Mouse (Mus musculus): ENCODE results near the gene Phactr3. TPM values are rescaled to one million over a fixed set of nuclear protein-coding genes. Genes with fewer than 3 reads are reported as not detected.
"Not testable (repeated sequence)": the region's sequence is repeated elsewhere in the genome, so short reads cannot be mapped to it uniquely, and the experiment has no call there.

Phactr3 gene
- polyA plus RNA-seq, 1 experiment from 2014 or later, result 6.6 TPM

GRCm38 (mm10) chr2:178326750-178327465 lies 208.1 kb downstream of the Phactr3 start:
- H3K27ac ChIP-seq (ENCODE audit: low read length), result peak overlapping the region; percentile 68
- H3K9me3 ChIP-seq (replicated peaks; ENCODE audit: control insufficient read depth, low read length), result no peaks in the 10 kb centered on the region
- no peaks in the 10 kb centered on the region for H3K36me3 ChIP-seq (ENCODE audit: control insufficient read depth, insufficient read depth)
- ATAC-seq (replicated peaks; ENCODE audit: extremely low read depth, insufficient read depth, low FRiP score), result peak; percentile 47; the same call in 1 of the 2 replicates
- H3K4me2 ChIP-seq (ENCODE audit: low read depth, low read length), result peak overlapping the region; percentile 61
- H3K4me3 ChIP-seq (ENCODE audit: low read length), result peak overlapping the region; percentile 25
- peaks cover 25% of the 10 kb centered on the region for H3K4me1 ChIP-seq (ENCODE audit: control insufficient read depth, insufficient read depth, low read length)
- no peak overlapping the region for H3K9ac ChIP-seq (ENCODE audit: low read length)
- no peaks in the 10 kb centered on the region for H3K27me3 ChIP-seq (ENCODE audit: control insufficient read depth, insufficient read depth, low read length)
- 13% methylated on average over 5 of the region's 5 CpGs for WGBS

DNA sequence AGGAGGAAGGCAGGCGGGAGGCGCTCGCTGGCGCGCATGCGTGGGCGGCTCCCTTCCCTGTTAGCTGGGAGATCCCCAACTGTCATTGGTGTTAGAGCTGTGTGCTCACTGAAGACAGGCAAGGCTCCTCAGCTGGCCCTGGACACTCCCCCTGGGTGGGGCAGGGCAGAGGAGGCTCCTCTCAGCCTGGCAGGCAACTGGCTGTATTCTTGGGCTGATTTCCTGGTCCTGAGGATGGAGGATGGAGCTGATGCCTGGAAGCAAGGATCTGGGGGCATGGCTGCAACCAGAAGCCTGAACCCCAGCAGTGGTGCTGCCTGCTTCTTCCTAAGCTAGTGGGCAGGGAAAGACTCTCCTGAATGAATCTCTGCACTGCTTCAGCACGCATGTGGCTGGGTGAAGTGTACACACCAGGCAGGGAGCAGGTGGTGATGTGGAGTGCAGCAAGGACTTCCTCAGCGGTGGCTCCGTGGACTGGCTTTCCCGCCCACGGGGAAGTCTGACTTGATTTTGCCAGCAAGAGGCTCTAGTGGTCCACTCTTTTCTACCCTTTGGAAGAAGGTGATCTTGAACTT lies 208.8 kb downstream of the Phactr3 start:
- Histone ChIP-seq H3K4me3 (ENCODE audit: low read length) (peak overlapping the region; percentile 25), H3K27ac (ENCODE audit: low read length) (peak overlapping the region; percentile 12; the same call in 1 of the 2 replicates)
- peak; percentile 83 for ATAC-seq (replicated peaks; ENCODE audit: extremely low read depth, insufficient read depth, low FRiP score)

GRCm38 (mm10) chr2:178329551-178329950 lies 210.8 kb downstream of the Phactr3 start:
- H3K27ac ChIP-seq (ENCODE audit: low read length), result no peak overlapping the region; the same call in 1 of the 2 replicates
- 54% methylated on average over 5 of the region's 5 CpGs for WGBS
- no peaks in the 10 kb centered on the region for H3K36me3 ChIP-seq (ENCODE audit: control insufficient read depth, insufficient read depth)
- H3K9me3 ChIP-seq (replicated peaks; ENCODE audit: control insufficient read depth, low read length), result no peaks in the 10 kb centered on the region
- peaks cover 25% of the 10 kb centered on the region for H3K4me1 ChIP-seq (ENCODE audit: control insufficient read depth, insufficient read depth, low read length)
- ATAC-seq (replicated peaks; ENCODE audit: extremely low read depth, insufficient read depth, low FRiP score), result peak; percentile 29; the same call in 1 of the 2 replicates
- H3K4me3 ChIP-seq (ENCODE audit: low read length), result no peak overlapping the region
- no peaks in the 10 kb centered on the region for H3K27me3 ChIP-seq (ENCODE audit: control insufficient read depth, insufficient read depth, low read length)
- H3K4me2 ChIP-seq (ENCODE audit: low read depth, low read length), result peak overlapping the region; percentile 30
- no peak overlapping the region for H3K9ac ChIP-seq (ENCODE audit: low read length)

More for the DNA sequence above, 208.8 kb downstream of the Phactr3 start:
- H3K9me3 ChIP-seq (replicated peaks; ENCODE audit: control insufficient read depth, low read length), result no peaks in the 10 kb centered on the region
- peaks cover 25% of the 10 kb centered on the region for H3K4me1 ChIP-seq (ENCODE audit: control insufficient read depth, insufficient read depth, low read length)
- H3K9ac ChIP-seq (ENCODE audit: low read length), result peak overlapping the region; percentile 26; the same call in 1 of the 2 replicates
- H3K4me2 ChIP-seq (ENCODE audit: low read depth, low read length), result peak overlapping the region; percentile 61
- no peaks in the 10 kb centered on the region for H3K27me3 ChIP-seq (ENCODE audit: control insufficient read depth, insufficient read depth, low read length)
- H3K36me3 ChIP-seq (ENCODE audit: control insufficient read depth, insufficient read depth), result no peaks in the 10 kb centered on the region
- WGBS, result 9% methylated on average over 12 of the region's 12 CpGs

DNA sequence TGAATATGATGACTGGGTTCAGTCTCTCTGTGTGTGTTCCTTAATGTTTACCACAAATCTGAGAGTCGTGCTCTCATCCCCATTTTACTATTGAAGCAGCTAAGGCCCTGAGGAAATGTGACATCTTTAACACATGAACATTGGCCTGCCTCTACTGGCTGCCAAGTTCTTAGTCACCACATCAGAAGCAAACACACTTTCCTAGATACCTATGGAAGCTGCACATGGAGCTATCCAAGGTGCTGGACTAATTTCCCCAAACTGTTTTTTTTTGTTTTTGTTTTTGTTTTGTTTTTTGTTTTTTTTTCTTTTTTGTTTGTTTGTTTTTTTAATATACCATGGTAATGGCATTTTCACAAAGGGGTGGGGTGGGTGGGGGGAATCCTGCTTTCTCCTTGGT lies 211.2 kb downstream of the Phactr3 start:
- Histone ChIP-seq H3K36me3 (ENCODE audit: control insufficient read depth, insufficient read depth) (no peaks in the 10 kb centered on the region), H3K4me3 (ENCODE audit: low read length) (no peak overlapping the region), H3K9me3 (replicated peaks; ENCODE audit: control insufficient read depth, low read length) (no peaks in the 10 kb centered on the region), H3K27me3 (ENCODE audit: control insufficient read depth, insufficient read depth, low read length) (no peaks in the 10 kb centered on the region), H3K4me1 (ENCODE audit: control insufficient read depth, insufficient read depth, low read length) (peaks cover 25% of the 10 kb centered on the region), H3K9ac (ENCODE audit: low read length) (no peak overlapping the region), H3K4me2 (ENCODE audit: low read depth, low read length) (peak overlapping the region; percentile 30), H3K27ac (ENCODE audit: low read length) (no peak overlapping the region)
- no peak for ATAC-seq (replicated peaks; ENCODE audit: extremely low read depth, insufficient read depth, low FRiP score)
- WGBS, result 43% methylated on average over 1 of the region's 1 CpGs

DNA sequence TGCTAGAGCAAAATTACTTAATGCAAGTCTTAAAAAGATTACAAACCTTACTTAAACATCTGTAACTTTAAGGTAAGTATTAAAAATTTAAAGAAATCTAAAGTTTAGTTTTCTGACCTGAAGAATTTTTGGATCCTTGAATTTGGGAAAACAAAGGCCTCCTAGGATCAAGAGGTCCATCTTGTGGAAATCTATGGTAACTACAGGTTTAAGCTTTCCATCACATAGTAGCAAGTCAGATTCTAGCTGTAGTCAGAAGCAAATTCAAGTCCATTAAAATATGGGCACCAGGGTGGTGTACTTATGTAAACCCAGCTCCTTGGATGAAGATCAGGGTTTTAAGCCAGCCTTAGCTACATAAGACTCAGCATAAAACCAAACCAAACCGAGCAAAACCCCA lies 219.1 kb downstream of the Phactr3 start:
- H3K27me3 ChIP-seq (ENCODE audit: control insufficient read depth, insufficient read depth, low read length), result no peaks in the 10 kb centered on the region
- ATAC-seq (replicated peaks; ENCODE audit: extremely low read depth, insufficient read depth, low FRiP score), result no peak
- 27% methylated on average over 1 of the region's 1 CpGs for WGBS
- H3K9me3 ChIP-seq (replicated peaks; ENCODE audit: control insufficient read depth, low read length), result no peaks in the 10 kb centered on the region
- H3K4me3 ChIP-seq (ENCODE audit: low read length), result no peak overlapping the region
- no peaks in the 10 kb centered on the region for H3K4me1 ChIP-seq (ENCODE audit: control insufficient read depth, insufficient read depth, low read length)
- no peak overlapping the region for H3K27ac ChIP-seq (ENCODE audit: low read length)
- no peaks in the 10 kb centered on the region for H3K36me3 ChIP-seq (ENCODE audit: control insufficient read depth, insufficient read depth)
- no peak overlapping the region for H3K4me2 ChIP-seq (ENCODE audit: low read depth, low read length)
- H3K9ac ChIP-seq (ENCODE audit: low read length), result no peak overlapping the region

GRCm38 (mm10) chr2:178339044-178339443 lies 220.3 kb downstream of the Phactr3 start:
- no peaks in the 10 kb centered on the region for H3K36me3 ChIP-seq (ENCODE audit: control insufficient read depth, insufficient read depth)
- H3K4me3 ChIP-seq (ENCODE audit: low read length), result no peak overlapping the region
- no peak for ATAC-seq (replicated peaks; ENCODE audit: extremely low read depth, insufficient read depth, low FRiP score)
- 3% methylated on average over 2 of the region's 2 CpGs for WGBS
- H3K4me2 ChIP-seq (ENCODE audit: low read depth, low read length), result no peak overlapping the region
- H3K9me3 ChIP-seq (replicated peaks; ENCODE audit: control insufficient read depth, low read length), result no peaks in the 10 kb centered on the region
- H3K27ac ChIP-seq (ENCODE audit: low read length), result no peak overlapping the region
- H3K27me3 ChIP-seq (ENCODE audit: control insufficient read depth, insufficient read depth, low read length), result no peaks in the 10 kb centered on the region
- no peak overlapping the region for H3K9ac ChIP-seq (ENCODE audit: low read length)
- H3K4me1 ChIP-seq (ENCODE audit: control insufficient read depth, insufficient read depth, low read length), result no peaks in the 10 kb centered on the region

GRCm38 (mm10) chr2:178342105-178342504 lies 223.3 kb downstream of the Phactr3 start:
- H3K9ac ChIP-seq (ENCODE audit: low read length); H3K27me3 ChIP-seq (ENCODE audit: control insufficient read depth, insufficient read depth, low read length); H3K36me3 ChIP-seq (ENCODE audit: control insufficient read depth, insufficient read depth); H3K4me1 ChIP-seq (ENCODE audit: control insufficient read depth, insufficient read depth, low read length); H3K4me2 ChIP-seq (ENCODE audit: low read depth, low read length); H3K9me3 ChIP-seq (replicated peaks; ENCODE audit: control insufficient read depth, low read length); H3K4me3 ChIP-seq (ENCODE audit: low read length); H3K27ac ChIP-seq (ENCODE audit: low read length); ATAC-seq (replicated peaks; ENCODE audit: extremely low read depth, insufficient read depth, low FRiP score): not testable (repeated sequence)

GRCm38 (mm10) chr2:178342597-178342996 lies 223.8 kb downstream of the Phactr3 start:
- no peaks in the 10 kb centered on the region for H3K9me3 ChIP-seq (replicated peaks; ENCODE audit: control insufficient read depth, low read length)

More at GRCm38 (mm10) chr2:178342597-178342996, 223.8 kb downstream of the Phactr3 start:
- H3K27ac ChIP-seq (ENCODE audit: low read length), result no peak overlapping the region
- no peak overlapping the region for H3K4me2 ChIP-seq (ENCODE audit: low read depth, low read length)
- no peaks in the 10 kb centered on the region for H3K36me3 ChIP-seq (ENCODE audit: control insufficient read depth, insufficient read depth)
- no peak overlapping the region for H3K4me3 ChIP-seq (ENCODE audit: low read length)
- WGBS, result 75% methylated on average over 4 of the region's 4 CpGs
- no peak overlapping the region for H3K9ac ChIP-seq (ENCODE audit: low read length)
- no peak for ATAC-seq (replicated peaks; ENCODE audit: extremely low read depth, insufficient read depth, low FRiP score)
- no peaks in the 10 kb centered on the region for H3K27me3 ChIP-seq (ENCODE audit: control insufficient read depth, insufficient read depth, low read length)
- no peaks in the 10 kb centered on the region for H3K4me1 ChIP-seq (ENCODE audit: control insufficient read depth, insufficient read depth, low read length)

All from heart, embryonic 16.5 days (tissue).